Mouse (Mus musculus): ENCODE data around the gene Slc3a2. TPM values are rescaled to one million over a fixed set of nuclear protein-coding genes. Genes with fewer than 3 reads are reported as not detected.

The Slc3a2 gene
- polyA plus RNA-seq, 1 experiment: 207 TPM

GRCm38 (mm10) chr19:8691871-8692539, 31.2 kb downstream of the Slc3a2 start:
- Histone ChIP-seq H3K4me3 (ENCODE audit: insufficient read depth, poor library complexity, severe bottlenecking) (no peak overlapping the region), H3K36me3 (ENCODE audit: control insufficient read depth, insufficient read depth) (no peaks in the 10 kb centered on the region), H3K27me3 (ENCODE audit: control insufficient read depth, insufficient read depth, insufficient read length) (no peaks in the 10 kb centered on the region), H3K79me3 (ENCODE audit: low read depth) (no peaks in the 10 kb centered on the region), H3ac (ENCODE audit: control insufficient read depth, insufficient read length, low read depth) (no peak overlapping the region), H3K79me2 (ENCODE audit: control insufficient read depth, insufficient read depth) (no peaks in the 10 kb centered on the region)
- TF ChIP-seq USF1 (IDR thresholded peaks at IDR 0.05; ENCODE audit: low read depth): no peak
- no peak for TF ChIP-seq MYOG (IDR thresholded peaks at IDR 0.05; ENCODE audit: control insufficient read depth, extremely low read depth, insufficient read length)
- no peak for TF ChIP-seq FOSL1 (IDR thresholded peaks at IDR 0.05; ENCODE audit: insufficient read depth, low read length, poor library complexity, severe bottlenecking)
- TF ChIP-seq MAX (IDR thresholded peaks at IDR 0.05): no peak
- no peak for TF ChIP-seq CEBPB (IDR thresholded peaks at IDR 0.05; ENCODE audit: low read depth)
- TF ChIP-seq CTCF (IDR thresholded peaks at IDR 0.05; ENCODE audit: control insufficient read depth, insufficient read depth, insufficient read length): no peak
- no peak for TF ChIP-seq MYOD1 (IDR thresholded peaks at IDR 0.05; ENCODE audit: control insufficient read depth, insufficient read length, low read depth)

- Histone ChIP-seq H3K79me2 (ENCODE audit: control insufficient read depth, insufficient read depth) (no peaks in the 10 kb centered on the region), H3K27me3 (ENCODE audit: control insufficient read depth, insufficient read depth, insufficient read length) (peaks cover 19% of the 10 kb centered on the region), H3K79me3 (ENCODE audit: low read depth) (no peaks in the 10 kb centered on the region), H3K4me3 (ENCODE audit: insufficient read depth, poor library complexity, severe bottlenecking) (no peak overlapping the region), H3ac (ENCODE audit: control insufficient read depth, insufficient read length, low read depth) (no peak overlapping the region), H3K36me3 (ENCODE audit: control insufficient read depth, insufficient read depth) (no peaks in the 10 kb centered on the region)
- TF ChIP-seq MYOD1 (IDR thresholded peaks at IDR 0.05; ENCODE audit: control insufficient read depth, insufficient read length, low read depth) (no peak), CEBPB (IDR thresholded peaks at IDR 0.05; ENCODE audit: low read depth) (no peak), USF1 (IDR thresholded peaks at IDR 0.05; ENCODE audit: low read depth) (no peak), MYOG (IDR thresholded peaks at IDR 0.05; ENCODE audit: control insufficient read depth, extremely low read depth, insufficient read length) (no peak), MAX (IDR thresholded peaks at IDR 0.05) (no peak), FOSL1 (IDR thresholded peaks at IDR 0.05; ENCODE audit: insufficient read depth, low read length, poor library complexity, severe bottlenecking) (no peak), CTCF (IDR thresholded peaks at IDR 0.05; ENCODE audit: control insufficient read depth, insufficient read depth, insufficient read length) (no peak)
Measured at GRCm38 (mm10) chr19:8683627-8684026, 39.5 kb downstream of the Slc3a2 start.

GRCm38 (mm10) chr19:8682996-8683395, 40.2 kb downstream of the Slc3a2 start:
- TF ChIP-seq CEBPB (IDR thresholded peaks at IDR 0.05; ENCODE audit: low read depth): no peak
- no peak for TF ChIP-seq FOSL1 (IDR thresholded peaks at IDR 0.05; ENCODE audit: insufficient read depth, low read length, poor library complexity, severe bottlenecking)
- TF ChIP-seq USF1 (IDR thresholded peaks at IDR 0.05; ENCODE audit: low read depth): no peak
- no peak for TF ChIP-seq CTCF (IDR thresholded peaks at IDR 0.05; ENCODE audit: control insufficient read depth, insufficient read depth, insufficient read length)
- Histone ChIP-seq H3K36me3 (ENCODE audit: control insufficient read depth, insufficient read depth) (no peaks in the 10 kb centered on the region), H3K4me3 (ENCODE audit: insufficient read depth, poor library complexity, severe bottlenecking) (no peak overlapping the region), H3ac (ENCODE audit: control insufficient read depth, insufficient read length, low read depth) (no peak overlapping the region), H3K79me2 (ENCODE audit: control insufficient read depth, insufficient read depth) (no peaks in the 10 kb centered on the region), H3K27me3 (ENCODE audit: control insufficient read depth, insufficient read depth, insufficient read length) (peaks cover 26% of the 10 kb centered on the region), H3K79me3 (ENCODE audit: low read depth) (no peaks in the 10 kb centered on the region)

GRCm38 (mm10) chr19:8681633-8682362, 41.4 kb downstream of the Slc3a2 start:
- Histone ChIP-seq H3K79me3 (ENCODE audit: low read depth) (no peaks in the 10 kb centered on the region), H3K36me3 (ENCODE audit: control insufficient read depth, insufficient read depth) (no peaks in the 10 kb centered on the region), H3K27me3 (ENCODE audit: control insufficient read depth, insufficient read depth, insufficient read length) (peaks cover 35% of the 10 kb centered on the region), H3K79me2 (ENCODE audit: control insufficient read depth, insufficient read depth) (no peaks in the 10 kb centered on the region), H3K4me3 (ENCODE audit: insufficient read depth, poor library complexity, severe bottlenecking) (no peak overlapping the region), H3ac (ENCODE audit: control insufficient read depth, insufficient read length, low read depth) (no peak overlapping the region)
- TF ChIP-seq CEBPB (IDR thresholded peaks at IDR 0.05; ENCODE audit: low read depth): no peak
- TF ChIP-seq CTCF (IDR thresholded peaks at IDR 0.05; ENCODE audit: control insufficient read depth, insufficient read depth, insufficient read length): no peak
- TF ChIP-seq USF1 (IDR thresholded peaks at IDR 0.05; ENCODE audit: low read depth): no peak
- TF ChIP-seq MAX (IDR thresholded peaks at IDR 0.05): no peak
- TF ChIP-seq MYOG (IDR thresholded peaks at IDR 0.05; ENCODE audit: control insufficient read depth, extremely low read depth, insufficient read length): no peak
- TF ChIP-seq FOSL1 (IDR thresholded peaks at IDR 0.05; ENCODE audit: insufficient read depth, low read length, poor library complexity, severe bottlenecking): no peak
- no peak for TF ChIP-seq MYOD1 (IDR thresholded peaks at IDR 0.05; ENCODE audit: control insufficient read depth, insufficient read length, low read depth)

GRCm38 (mm10) chr19:8679031-8679779, 44.0 kb downstream of the Slc3a2 start:
- peaks cover 50% of the 10 kb centered on the region for H3K27me3 ChIP-seq (ENCODE audit: control insufficient read depth, insufficient read depth, insufficient read length)
- no peaks in the 10 kb centered on the region for H3K36me3 ChIP-seq (ENCODE audit: control insufficient read depth, insufficient read depth)
- no peaks in the 10 kb centered on the region for H3K79me2 ChIP-seq (ENCODE audit: control insufficient read depth, insufficient read depth)
- TF ChIP-seq MYOD1 (IDR thresholded peaks at IDR 0.05; ENCODE audit: control insufficient read depth, insufficient read length, low read depth): no peak
- no peak for TF ChIP-seq FOSL1 (IDR thresholded peaks at IDR 0.05; ENCODE audit: insufficient read depth, low read length, poor library complexity, severe bottlenecking)
- TF ChIP-seq USF1 (IDR thresholded peaks at IDR 0.05; ENCODE audit: low read depth): no peak
- TF ChIP-seq CTCF (IDR thresholded peaks at IDR 0.05; ENCODE audit: control insufficient read depth, insufficient read depth, insufficient read length): no peak
- TF ChIP-seq MAX (IDR thresholded peaks at IDR 0.05): no peak
- TF ChIP-seq CEBPB (IDR thresholded peaks at IDR 0.05; ENCODE audit: low read depth): no peak
- TF ChIP-seq MYOG (IDR thresholded peaks at IDR 0.05; ENCODE audit: control insufficient read depth, extremely low read depth, insufficient read length): no peak
- H3K4me3 ChIP-seq (ENCODE audit: insufficient read depth, poor library complexity, severe bottlenecking): no peak overlapping the region
- no peak overlapping the region for H3ac ChIP-seq (ENCODE audit: control insufficient read depth, insufficient read length, low read depth)
- H3K79me3 ChIP-seq (ENCODE audit: low read depth): no peaks in the 10 kb centered on the region
